Mouse (Mus musculus): ENCODE measurements around the gene Sp7.
A peak's percentile ranks its signal among the peaks of the same experiment; 100 is the strongest.
"Not testable (repeated sequence)": the region's sequence is repeated elsewhere in the genome, so short reads cannot be mapped to it uniquely, and the experiment has no call there.

The Sp7 gene

DNA sequence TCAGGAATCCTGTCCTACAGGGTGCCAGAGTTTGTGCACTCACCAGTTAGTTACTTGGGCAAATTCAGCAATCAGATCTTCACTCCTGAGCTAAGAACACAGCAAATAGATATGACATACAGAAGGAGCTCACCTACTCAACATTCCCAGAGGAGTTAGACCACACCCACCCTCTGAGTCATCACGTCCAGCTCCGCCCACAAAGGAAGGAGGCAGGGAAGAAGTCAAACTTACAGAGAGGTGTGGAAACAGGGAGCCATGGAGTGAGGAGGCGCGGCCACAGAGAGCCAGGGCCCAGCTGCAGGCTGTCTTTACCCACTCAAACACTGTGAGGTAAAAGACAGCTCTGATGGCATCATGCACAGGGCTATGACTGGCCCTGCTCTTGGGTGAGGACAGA is 20.5 kb downstream of the Sp7 start:
- DNase-seq (ENCODE audit: low read depth in 1 of 2, low spot score in 2 of 2) = no peak

DNA sequence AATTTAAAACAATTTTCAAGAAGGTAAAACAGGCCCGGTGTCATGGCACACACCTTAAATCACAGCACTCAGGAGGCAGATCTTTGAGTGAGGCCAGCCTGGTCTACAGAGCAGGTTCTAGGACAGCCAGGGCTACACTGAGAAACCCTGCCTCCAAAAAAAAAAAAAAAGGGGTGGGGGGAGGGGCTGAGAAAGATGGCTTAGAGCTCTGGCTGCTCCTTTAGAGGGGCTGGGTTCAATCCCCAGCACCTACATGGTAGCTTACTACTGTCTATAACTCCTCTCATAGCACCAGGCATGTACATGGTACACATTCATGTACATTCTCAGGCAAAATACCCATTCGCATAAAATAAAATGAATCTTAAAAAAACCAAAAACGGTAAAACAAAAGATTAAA is 22.5 kb downstream of the Sp7 start:
- DNase-seq (ENCODE audit: low read depth in 1 of 2, low spot score in 2 of 2) = no peak

DNA sequence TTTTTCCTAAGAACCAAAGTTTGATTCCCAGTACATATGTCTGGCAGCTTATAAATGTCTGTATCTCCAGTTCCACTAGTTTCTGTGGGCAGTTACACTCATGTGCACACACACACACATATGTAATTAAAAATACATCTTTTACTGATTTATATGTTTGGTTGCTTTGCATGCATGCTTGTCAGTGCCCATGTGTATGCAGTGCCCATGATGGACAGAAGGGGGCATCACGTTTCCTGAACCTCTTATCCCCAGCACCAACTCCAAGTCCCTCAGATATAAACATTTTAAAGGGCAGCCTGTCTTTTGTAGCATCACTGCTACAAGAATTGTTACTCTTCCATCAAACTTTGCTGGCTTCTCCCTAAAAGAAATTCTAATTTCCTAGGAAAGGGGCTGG is 25.4 kb downstream of the Sp7 start:
- no peak for DNase-seq (ENCODE audit: low read depth in 1 of 2, low spot score in 2 of 2)

- no peak for DNase-seq (ENCODE audit: low read depth in 1 of 2, low spot score in 2 of 2)
Observed at GRCm38 (mm10) chr15:102339612-102340011, 27.4 kb downstream of the Sp7 start.

DNA sequence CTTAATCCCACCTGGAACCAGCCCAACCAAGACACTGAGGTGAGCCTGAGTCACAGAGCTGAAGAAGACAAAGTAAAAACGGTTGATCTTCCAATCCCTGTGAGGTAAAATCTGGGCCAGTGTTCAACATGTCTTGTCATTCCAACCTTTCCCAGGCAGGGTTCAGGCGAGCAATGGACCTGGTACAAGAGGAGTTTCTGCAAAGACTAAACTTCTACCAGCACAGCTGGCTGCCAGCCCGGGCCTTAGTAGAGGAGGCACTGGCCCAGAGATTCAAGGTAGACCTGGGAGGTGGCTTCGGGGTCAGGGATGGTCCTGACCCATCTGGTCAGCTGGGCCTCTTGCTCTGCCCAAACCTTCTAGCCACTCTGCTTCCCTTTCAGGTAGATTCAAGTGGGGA is 30.0 kb downstream of the Sp7 start:
- no peak for DNase-seq (ENCODE audit: low read depth in 1 of 2, low spot score in 2 of 2)

- not testable (repeated sequence) for DNase-seq (ENCODE audit: low read depth in 1 of 2, low spot score in 2 of 2)
Observed at GRCm38 (mm10) chr15:102335925-102336324, 31.1 kb downstream of the Sp7 start.

DNA sequence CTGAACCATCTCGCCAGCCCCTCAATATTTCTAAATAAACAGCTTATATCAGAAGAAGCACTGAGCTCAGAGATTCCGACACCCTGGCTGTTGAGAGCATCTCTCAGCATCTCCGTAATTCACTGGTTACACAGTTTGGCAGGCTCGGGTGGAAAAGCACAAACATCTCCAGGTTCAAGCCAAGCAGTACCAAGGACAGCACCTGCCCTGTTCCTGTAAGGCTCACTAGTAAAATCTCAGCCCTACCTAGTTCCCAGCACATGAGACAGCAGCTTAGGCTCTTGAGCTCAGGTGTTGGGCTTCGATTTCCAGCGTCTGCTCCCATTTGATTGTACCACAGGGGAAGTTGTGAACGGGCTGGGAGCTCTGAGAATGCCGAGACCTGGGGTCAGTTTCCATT is 31.7 kb downstream of the Sp7 start:
- no peak for DNase-seq (ENCODE audit: low read depth in 1 of 2, low spot score in 2 of 2)

- peak; percentile 46 to 76 for DNase-seq (ENCODE audit: low read depth in 1 of 2, low spot score in 2 of 2)
Observed at GRCm38 (mm10) chr15:102331610-102332015, 35.4 kb downstream of the Sp7 start, which contains the start of gene Myg1. Gene Myg1, plus strand, starts transcription at chr15:102331709.

- DNase-seq (ENCODE audit: low read depth in 1 of 2, low spot score in 2 of 2) = no peak
Observed at GRCm38 (mm10) chr15:102326892-102327291, 40.1 kb downstream of the Sp7 start.

- peak; percentile 50 to 69 for DNase-seq (ENCODE audit: low read depth in 1 of 2, low spot score in 2 of 2)
Observed at GRCm38 (mm10) chr15:102326022-102326576, 40.9 kb downstream of the Sp7 start, which contains the start of gene Pfdn5. Gene Pfdn5, plus strand, starts transcription at chr15:102326116.

DNA sequence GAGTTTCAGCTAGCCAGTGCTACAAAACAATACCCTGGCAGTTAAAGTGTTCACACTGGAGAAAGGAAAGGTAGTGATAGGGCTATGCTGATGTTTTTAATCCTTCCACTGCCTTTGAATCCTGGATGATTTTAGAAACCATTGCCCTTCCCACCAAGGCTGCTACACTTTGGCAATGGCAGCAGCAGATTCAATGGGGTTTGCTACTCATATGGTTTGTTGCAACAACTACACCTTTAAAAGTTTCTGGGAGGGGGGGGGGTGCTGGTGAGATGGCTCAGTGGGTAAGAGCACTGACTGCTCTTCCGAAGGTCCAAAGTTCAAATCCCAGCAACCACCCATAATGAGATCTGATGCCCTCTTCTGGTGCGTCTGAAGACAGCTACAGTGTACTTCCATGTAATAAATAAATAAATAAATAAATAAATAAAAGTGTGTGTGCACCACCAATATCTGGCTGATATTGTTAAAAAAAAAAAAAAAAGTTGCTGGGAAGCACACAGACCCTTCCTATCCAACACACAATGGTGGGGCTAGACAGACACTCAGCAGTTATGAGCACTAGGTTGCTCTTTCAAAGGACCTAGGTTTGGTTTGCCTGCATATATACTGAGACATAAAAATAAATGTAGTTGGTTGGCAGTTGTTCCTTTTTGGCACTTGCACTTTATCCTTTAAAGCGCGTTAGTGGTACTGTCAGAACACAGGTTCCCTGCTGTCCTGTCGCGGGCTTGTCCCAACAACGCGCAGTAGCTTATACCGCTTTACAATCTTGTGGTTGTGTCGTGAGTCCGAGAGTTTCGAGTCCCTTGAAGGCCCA is 42.1 kb downstream of the Sp7 start:
- no peak for DNase-seq (ENCODE audit: low read depth in 1 of 2, low spot score in 2 of 2)

DNA sequence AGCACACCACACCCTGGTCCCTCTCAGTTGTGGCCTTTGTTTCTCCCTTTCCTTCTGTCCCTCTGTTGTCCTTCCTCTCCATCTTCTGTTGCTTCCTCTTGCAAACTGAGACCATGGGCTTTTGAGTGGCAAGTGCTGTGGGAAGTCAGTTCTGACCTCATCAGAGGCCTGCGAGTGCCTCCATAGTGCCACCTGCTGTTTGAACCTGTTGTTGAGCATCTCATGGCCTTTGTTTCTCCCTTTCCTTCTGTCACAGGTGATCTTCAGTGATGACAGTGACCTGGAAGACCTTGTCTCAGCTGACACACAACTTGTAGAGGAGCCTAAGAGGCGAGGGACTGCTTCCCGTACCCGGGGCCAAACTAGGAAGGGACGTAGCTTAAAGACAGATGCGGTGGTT is 50.7 kb downstream of the Sp7 start:
- DNase-seq (ENCODE audit: low read depth in 1 of 2, low spot score in 2 of 2) = peak; percentile 21 to 56

DNA sequence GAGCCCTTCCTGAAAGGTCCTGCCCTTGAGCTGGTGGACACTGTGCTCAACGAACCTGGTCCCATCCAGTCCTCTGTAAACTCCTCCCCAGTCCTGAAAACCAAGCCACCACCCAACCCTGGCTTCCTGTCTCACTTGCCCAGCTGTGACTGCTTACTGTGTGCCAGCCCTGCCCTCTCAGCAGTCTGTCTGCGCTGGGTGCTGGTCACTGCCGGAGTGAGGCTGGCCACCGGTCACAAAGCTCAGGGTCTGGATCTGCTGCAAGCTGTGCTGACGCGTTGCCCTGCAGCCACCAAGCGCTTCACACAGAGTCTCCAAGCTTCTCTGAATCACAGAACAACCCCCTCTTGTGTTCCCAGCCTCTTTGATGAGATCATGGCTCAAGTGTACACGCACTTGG is 51.7 kb downstream of the Sp7 start:
- DNase-seq (ENCODE audit: low read depth in 1 of 2, low spot score in 2 of 2) = no peak

DNA sequence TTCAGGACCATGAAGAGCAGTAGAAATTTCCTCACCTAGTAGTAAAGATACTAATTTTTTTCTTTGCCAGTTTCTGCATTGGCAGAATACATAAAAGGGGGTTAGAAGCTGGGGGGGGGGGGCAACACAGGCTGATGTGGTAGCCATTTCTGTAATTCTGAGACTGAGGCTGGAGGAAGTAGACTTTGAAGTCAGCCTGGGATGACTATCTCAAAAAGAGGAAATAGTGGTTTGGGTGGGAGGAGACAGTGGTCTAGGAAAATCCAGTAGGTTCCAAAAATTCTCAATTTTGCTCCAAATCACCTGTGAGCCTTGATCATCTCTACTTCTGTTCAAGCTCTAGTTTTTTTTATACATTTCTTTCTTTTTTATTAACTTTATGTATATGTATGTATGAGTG is 55.5 kb downstream of the Sp7 start:
- no peak for DNase-seq (ENCODE audit: low read depth in 1 of 2, low spot score in 2 of 2)

GRCm38 (mm10) chr15:102310074-102310845 is 56.7 kb downstream of the Sp7 start:
- no peak for DNase-seq (ENCODE audit: low read depth in 1 of 2, low spot score in 2 of 2)

DNA sequence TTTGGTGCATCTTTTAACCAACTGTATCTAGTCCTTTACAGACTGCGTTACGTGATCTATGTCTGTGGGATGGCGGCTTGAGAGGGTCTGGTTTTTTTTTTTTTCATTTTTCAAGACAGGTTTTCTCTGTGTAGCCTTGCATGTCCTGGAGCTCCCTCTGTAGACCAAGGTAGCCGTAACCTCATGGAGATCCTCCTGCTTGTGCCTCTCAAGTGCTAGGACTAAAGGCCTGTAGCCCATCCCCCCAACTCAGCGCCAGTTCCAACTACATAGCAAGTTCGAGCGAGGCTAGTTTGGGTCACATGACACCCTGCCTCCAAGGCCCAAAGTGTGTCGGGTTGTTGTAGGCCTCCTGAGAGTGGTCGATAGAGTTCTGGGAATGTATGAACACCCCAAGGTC is 58.3 kb downstream of the Sp7 start:
- no peak for DNase-seq (ENCODE audit: low read depth in 1 of 2, low spot score in 2 of 2)
